Mouse (Mus musculus): ENCODE measurements around the gene Ap3s2. TPM values are rescaled to one million over a fixed set of nuclear protein-coding genes. Genes with fewer than 3 reads are reported as not detected.

Gene Ap3s2
- polyA plus RNA-seq, 1 experiment from 2014 or later, result 36.3 TPM

- ATAC-seq (replicated peaks; ENCODE audit: insufficient number of reproducible peaks, low FRiP score, low TSS enrichment), result peak; percentile 71
Measured at GRCm38 (mm10) chr7:79934862-79935510, 14.5 kb upstream of the Ap3s2 start, which contains the start of gene Arpin. Gene Arpin, minus strand, starts transcription at chr7:79935359.

DNA sequence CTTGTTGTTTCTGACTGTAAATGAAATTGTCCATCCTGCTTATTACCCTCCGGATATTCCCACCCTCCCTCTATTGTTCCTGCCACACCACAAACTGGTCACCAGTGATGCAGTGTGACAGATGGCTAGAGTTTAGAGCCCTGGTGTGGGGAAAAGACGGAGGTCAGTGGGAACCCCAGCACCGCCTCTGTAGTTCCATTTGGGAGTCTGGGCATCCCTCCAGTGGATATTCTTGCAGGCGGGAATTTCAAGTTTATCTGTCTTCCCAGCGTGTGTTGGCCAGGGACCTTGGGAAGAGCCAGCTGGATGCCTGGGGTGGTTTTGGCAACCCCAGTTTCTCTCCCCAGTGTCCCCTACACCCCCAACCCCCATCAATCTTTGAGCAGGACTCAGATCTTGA, 14.0 kb upstream of the Ap3s2 start:
- peak overlapping the region; percentile 4; the same call in 1 of the 2 replicates for H3K27ac ChIP-seq (ENCODE audit: low read depth, low read length)
- no peaks in the 10 kb centered on the region for H3K36me3 ChIP-seq (ENCODE audit: control insufficient read depth, insufficient read depth, low read length)
- no peak for ATAC-seq (replicated peaks; ENCODE audit: insufficient number of reproducible peaks, low FRiP score, low TSS enrichment)
- H3K27me3 ChIP-seq (ENCODE audit: control insufficient read depth, insufficient read depth, low read length), result no peaks in the 10 kb centered on the region
- H3K9ac ChIP-seq (ENCODE audit: low read depth, low read length), result peak overlapping the region; percentile 75
- H3K4me2 ChIP-seq, result peak overlapping the region; percentile 81
- 34% methylated on average over 5 of the region's 5 CpGs for WGBS (ENCODE audit: insufficient replicate concordance)
- peak overlapping the region; percentile 48 for H3K4me3 ChIP-seq (ENCODE audit: low read depth, low read length)
- no peaks in the 10 kb centered on the region for H3K9me3 ChIP-seq (replicated peaks; ENCODE audit: control insufficient read depth, low read length)
- peaks cover 16% of the 10 kb centered on the region; the same call in 1 of the 2 replicates for H3K4me1 ChIP-seq (ENCODE audit: control insufficient read depth, insufficient read depth, low read length)

More at GRCm38 (mm10) chr7:79934862-79935510, 14.5 kb upstream of the Ap3s2 start, which contains the start of gene Arpin:
- Histone ChIP-seq H3K27ac (ENCODE audit: low read depth, low read length) (peak within 1 kb of the TSS; percentile 4; the same call in 1 of the 2 replicates), H3K9me3 (replicated peaks; ENCODE audit: control insufficient read depth, low read length) (no peaks in the 10 kb centered on the region), H3K27me3 (ENCODE audit: control insufficient read depth, insufficient read depth, low read length) (no peaks in the 10 kb centered on the region), H3K4me1 (ENCODE audit: control insufficient read depth, insufficient read depth, low read length) (peaks cover 16% of the 10 kb centered on the region; the same call in 1 of the 2 replicates), H3K36me3 (ENCODE audit: control insufficient read depth, insufficient read depth, low read length) (no peaks in the 10 kb centered on the region), H3K4me3 (ENCODE audit: low read depth, low read length) (peak within 1 kb of the TSS; percentile 48), H3K4me2 (peak within 1 kb of the TSS; percentile 81), H3K9ac (ENCODE audit: low read depth, low read length) (peak within 1 kb of the TSS; percentile 75)
- WGBS (ENCODE audit: insufficient replicate concordance), result 2% methylated on average over 32 of the region's 32 CpGs

DNA sequence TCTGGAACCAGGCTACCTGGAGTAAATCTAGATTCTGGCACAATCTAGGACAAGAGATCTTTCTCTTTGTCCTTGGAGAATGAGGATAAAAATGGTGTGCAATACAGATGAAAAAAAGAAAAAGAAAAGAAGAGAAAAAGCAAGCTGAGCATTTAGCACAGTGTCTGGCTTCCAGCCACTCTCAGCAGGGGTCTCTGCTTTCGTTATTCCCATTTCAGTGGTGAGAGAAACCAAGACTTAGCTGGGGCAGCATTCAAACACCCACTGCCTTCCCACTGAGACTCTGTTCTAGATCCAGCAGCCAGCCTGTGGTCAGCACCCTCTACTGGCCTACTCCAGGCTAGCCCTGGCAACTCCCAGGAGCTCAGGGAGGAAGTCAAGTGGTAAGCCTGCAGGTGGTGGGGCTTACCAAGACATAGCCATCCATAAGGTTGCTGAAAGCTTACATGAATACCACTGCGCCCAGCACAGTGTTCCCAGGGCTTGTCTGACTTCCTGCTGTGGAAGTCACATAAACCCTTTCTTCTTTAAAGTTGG, 8.1 kb upstream of the Ap3s2 start:
- Histone ChIP-seq H3K4me2 (no peak overlapping the region), H3K4me1 (ENCODE audit: control insufficient read depth, insufficient read depth, low read length) (no peaks in the 10 kb centered on the region), H3K36me3 (ENCODE audit: control insufficient read depth, insufficient read depth, low read length) (no peaks in the 10 kb centered on the region; the same call in 1 of the 2 replicates), H3K9me3 (replicated peaks; ENCODE audit: control insufficient read depth, low read length) (no peaks in the 10 kb centered on the region), H3K9ac (ENCODE audit: low read depth, low read length) (no peak overlapping the region), H3K27me3 (ENCODE audit: control insufficient read depth, insufficient read depth, low read length) (no peaks in the 10 kb centered on the region), H3K4me3 (ENCODE audit: low read depth, low read length) (no peak overlapping the region), H3K27ac (ENCODE audit: low read depth, low read length) (no peak overlapping the region)
- WGBS (ENCODE audit: insufficient replicate concordance), result 78% methylated on average over 2 of the region's 2 CpGs
- no peak for ATAC-seq (replicated peaks; ENCODE audit: insufficient number of reproducible peaks, low FRiP score, low TSS enrichment)

- 80% methylated on average over 3 of the region's 3 CpGs for WGBS (ENCODE audit: insufficient replicate concordance)
- no peak overlapping the region for H3K4me3 ChIP-seq (ENCODE audit: low read depth, low read length)
- no peak for ATAC-seq (replicated peaks; ENCODE audit: insufficient number of reproducible peaks, low FRiP score, low TSS enrichment)
- H3K27me3 ChIP-seq (ENCODE audit: control insufficient read depth, insufficient read depth, low read length), result no peaks in the 10 kb centered on the region
- no peak overlapping the region for H3K9ac ChIP-seq (ENCODE audit: low read depth, low read length)
- H3K36me3 ChIP-seq (ENCODE audit: control insufficient read depth, insufficient read depth, low read length), result peaks cover 4% of the 10 kb centered on the region; the same call in 1 of the 2 replicates
- no peaks in the 10 kb centered on the region for H3K9me3 ChIP-seq (replicated peaks; ENCODE audit: control insufficient read depth, low read length)
- H3K4me1 ChIP-seq (ENCODE audit: control insufficient read depth, insufficient read depth, low read length), result peaks cover under 1% of the 10 kb centered on the region; the same call in 1 of the 2 replicates
- no peak overlapping the region for H3K4me2 ChIP-seq
- no peak overlapping the region for H3K27ac ChIP-seq (ENCODE audit: low read depth, low read length)
Measured at GRCm38 (mm10) chr7:79914556-79914955, 5.9 kb downstream of the Ap3s2 start.

- Histone ChIP-seq H3K9ac (ENCODE audit: low read depth, low read length) (no peak overlapping the region), H3K9me3 (replicated peaks; ENCODE audit: control insufficient read depth, low read length) (no peaks in the 10 kb centered on the region), H3K36me3 (ENCODE audit: control insufficient read depth, insufficient read depth, low read length) (no peaks in the 10 kb centered on the region; the same call in 1 of the 2 replicates), H3K27ac (ENCODE audit: low read depth, low read length) (no peak overlapping the region), H3K4me1 (ENCODE audit: control insufficient read depth, insufficient read depth, low read length) (no peaks in the 10 kb centered on the region), H3K27me3 (ENCODE audit: control insufficient read depth, insufficient read depth, low read length) (no peaks in the 10 kb centered on the region), H3K4me3 (ENCODE audit: low read depth, low read length) (no peak overlapping the region), H3K4me2 (no peak overlapping the region)
- 82% methylated on average over 2 of the region's 2 CpGs for WGBS (ENCODE audit: insufficient replicate concordance)
- no peak for ATAC-seq (replicated peaks; ENCODE audit: insufficient number of reproducible peaks, low FRiP score, low TSS enrichment)
Measured at GRCm38 (mm10) chr7:79907356-79907755, 13.1 kb downstream of the Ap3s2 start.

GRCm38 (mm10) chr7:79906914-79907313, 13.5 kb downstream of the Ap3s2 start:
- H3K9me3 ChIP-seq (replicated peaks; ENCODE audit: control insufficient read depth, low read length), result no peaks in the 10 kb centered on the region
- WGBS (ENCODE audit: insufficient replicate concordance), result 88% methylated on average over 3 of the region's 3 CpGs
- no peak overlapping the region for H3K4me2 ChIP-seq
- no peak overlapping the region for H3K4me3 ChIP-seq (ENCODE audit: low read depth, low read length)
- no peak for ATAC-seq (replicated peaks; ENCODE audit: insufficient number of reproducible peaks, low FRiP score, low TSS enrichment)
- no peaks in the 10 kb centered on the region for H3K27me3 ChIP-seq (ENCODE audit: control insufficient read depth, insufficient read depth, low read length)
- H3K27ac ChIP-seq (ENCODE audit: low read depth, low read length), result no peak overlapping the region
- no peaks in the 10 kb centered on the region; the same call in 1 of the 2 replicates for H3K36me3 ChIP-seq (ENCODE audit: control insufficient read depth, insufficient read depth, low read length)
- H3K9ac ChIP-seq (ENCODE audit: low read depth, low read length), result no peak overlapping the region
- no peaks in the 10 kb centered on the region for H3K4me1 ChIP-seq (ENCODE audit: control insufficient read depth, insufficient read depth, low read length)

DNA sequence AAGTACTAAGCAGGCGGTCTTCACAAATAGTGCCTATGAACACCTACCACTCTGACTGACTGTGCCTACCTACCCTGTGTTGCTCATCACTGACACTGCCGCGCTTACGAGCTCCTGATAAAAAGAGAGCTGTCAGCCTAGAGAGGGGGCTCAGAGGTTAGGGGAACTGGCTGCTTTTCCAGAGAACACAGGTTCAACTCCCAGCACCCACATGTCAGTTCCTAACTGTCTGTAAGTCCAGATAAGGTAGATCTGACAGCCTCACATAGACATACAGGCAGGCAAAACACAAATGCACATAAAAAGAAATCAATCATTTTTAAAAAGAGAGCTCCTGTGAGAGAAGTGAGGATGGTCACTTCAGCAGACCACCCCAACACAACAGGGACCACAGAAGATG, 15.3 kb downstream of the Ap3s2 start:
- WGBS (ENCODE audit: insufficient replicate concordance), result 84% methylated on average over 4 of the region's 4 CpGs
- no peak for ATAC-seq (replicated peaks; ENCODE audit: insufficient number of reproducible peaks, low FRiP score, low TSS enrichment)
- H3K36me3 ChIP-seq (ENCODE audit: control insufficient read depth, insufficient read depth, low read length), result no peaks in the 10 kb centered on the region; the same call in 1 of the 2 replicates

DNA sequence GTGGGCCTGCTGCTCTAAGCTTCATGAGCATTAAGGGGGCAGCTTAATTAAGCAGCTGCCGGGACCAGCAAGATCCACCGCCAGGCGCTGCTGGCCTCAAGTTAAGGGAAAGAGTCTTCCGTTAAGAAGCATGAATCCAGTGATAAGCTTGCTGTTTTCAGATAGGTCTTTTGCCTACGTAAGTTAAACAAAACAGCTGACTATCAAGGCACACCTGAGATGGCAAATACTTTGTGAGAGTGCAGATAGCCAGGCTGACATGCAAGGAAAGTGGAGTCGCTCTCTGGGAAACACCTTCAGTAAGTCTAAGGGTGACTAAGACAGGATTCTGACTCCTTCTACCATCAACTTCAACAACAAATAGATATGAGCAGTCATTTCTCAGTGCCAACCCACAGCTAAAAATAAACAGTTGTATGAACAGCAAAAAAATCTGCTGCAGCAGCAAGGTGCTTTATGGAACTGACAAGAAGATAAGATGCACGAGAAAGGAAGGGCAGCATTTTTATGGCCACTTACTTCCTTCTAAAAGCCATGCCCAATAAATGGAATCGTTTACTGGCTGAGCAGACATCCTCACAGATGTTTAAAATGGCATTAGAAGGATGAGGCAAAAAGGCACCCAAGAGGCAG, 17.2 kb downstream of the Ap3s2 start:
- no peak overlapping the region for H3K27ac ChIP-seq (ENCODE audit: low read depth, low read length)
- 64% methylated on average over 8 of the region's 8 CpGs for WGBS (ENCODE audit: insufficient replicate concordance)
- H3K4me3 ChIP-seq (ENCODE audit: low read depth, low read length), result no peak overlapping the region
- no peaks in the 10 kb centered on the region for H3K9me3 ChIP-seq (replicated peaks; ENCODE audit: control insufficient read depth, low read length)
- H3K27me3 ChIP-seq (ENCODE audit: control insufficient read depth, insufficient read depth, low read length), result no peaks in the 10 kb centered on the region
- no peaks in the 10 kb centered on the region for H3K4me1 ChIP-seq (ENCODE audit: control insufficient read depth, insufficient read depth, low read length)
- peaks cover 2% of the 10 kb centered on the region; the same call in 1 of the 2 replicates for H3K36me3 ChIP-seq (ENCODE audit: control insufficient read depth, insufficient read depth, low read length)
- ATAC-seq (replicated peaks; ENCODE audit: insufficient number of reproducible peaks, low FRiP score, low TSS enrichment), result no peak
- no peak overlapping the region for H3K4me2 ChIP-seq
- H3K9ac ChIP-seq (ENCODE audit: low read depth, low read length), result no peak overlapping the region

More for the DNA sequence above, 15.3 kb downstream of the Ap3s2 start:
- Histone ChIP-seq H3K9ac (ENCODE audit: low read depth, low read length) (no peak overlapping the region), H3K27me3 (ENCODE audit: control insufficient read depth, insufficient read depth, low read length) (no peaks in the 10 kb centered on the region), H3K4me2 (no peak overlapping the region), H3K4me1 (ENCODE audit: control insufficient read depth, insufficient read depth, low read length) (no peaks in the 10 kb centered on the region), H3K27ac (ENCODE audit: low read depth, low read length) (no peak overlapping the region), H3K9me3 (replicated peaks; ENCODE audit: control insufficient read depth, low read length) (no peaks in the 10 kb centered on the region), H3K4me3 (ENCODE audit: low read depth, low read length) (no peak overlapping the region)

Measured in heart, embryonic 11.5 days (tissue).